Mouse (Mus musculus): ENCODE results near the gene Dapk3.

Gene Dapk3

DNA sequence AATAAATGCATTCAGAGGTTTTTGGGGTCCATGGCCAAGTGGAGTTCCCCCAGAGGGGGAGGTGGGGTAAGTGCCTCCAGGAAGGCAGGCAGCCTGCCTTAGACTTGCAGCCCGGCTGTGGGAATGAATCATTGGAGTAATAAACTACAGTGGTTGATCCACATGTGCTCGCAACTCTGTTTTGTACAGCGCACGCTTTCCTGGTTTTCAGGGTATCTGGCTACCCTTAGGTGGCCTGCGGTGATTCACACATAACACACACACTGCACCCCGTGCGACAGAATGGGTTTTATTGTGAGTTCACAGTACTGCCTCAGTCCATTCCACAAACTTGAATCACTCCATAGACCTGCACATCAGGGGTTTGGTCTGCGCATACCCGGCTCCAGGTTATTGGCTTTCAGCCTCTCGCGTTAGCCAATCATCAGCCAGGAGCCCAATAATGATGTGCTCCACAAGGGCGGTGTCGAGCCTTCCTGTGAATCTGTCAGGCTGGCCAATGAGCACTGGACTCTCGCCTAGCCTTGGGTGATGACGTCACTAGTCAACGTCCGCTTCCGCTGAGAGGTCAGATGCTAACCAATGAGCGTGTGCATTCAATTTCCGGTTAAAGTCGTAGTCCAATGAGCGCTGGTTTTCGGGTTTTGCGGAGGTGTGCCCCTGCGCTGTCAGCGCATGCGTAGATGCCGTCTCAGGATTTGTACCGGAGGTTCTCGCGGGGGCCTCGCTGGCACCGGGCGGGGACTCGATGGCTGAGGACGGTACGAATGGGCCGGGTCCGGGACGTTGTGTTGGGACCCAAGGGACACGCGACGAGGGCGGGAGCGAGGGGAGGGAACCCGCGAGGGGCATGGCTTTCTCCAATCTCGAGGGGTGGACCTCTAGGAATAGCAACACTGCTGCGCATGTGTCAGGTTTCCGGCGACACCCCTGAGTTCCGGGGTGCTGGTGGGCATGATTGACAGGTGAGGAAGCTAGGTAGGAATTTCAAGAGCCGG, at the start of gene Dapk3:
Gene Dapk3, plus strand, starts transcription at position 670 of the 998 bp plus-strand sequence.
- DNase-seq (ENCODE audit: inconsistent age in 2 of 2, low spot score in 1 of 2): peak; percentile 98 to 99

DNA sequence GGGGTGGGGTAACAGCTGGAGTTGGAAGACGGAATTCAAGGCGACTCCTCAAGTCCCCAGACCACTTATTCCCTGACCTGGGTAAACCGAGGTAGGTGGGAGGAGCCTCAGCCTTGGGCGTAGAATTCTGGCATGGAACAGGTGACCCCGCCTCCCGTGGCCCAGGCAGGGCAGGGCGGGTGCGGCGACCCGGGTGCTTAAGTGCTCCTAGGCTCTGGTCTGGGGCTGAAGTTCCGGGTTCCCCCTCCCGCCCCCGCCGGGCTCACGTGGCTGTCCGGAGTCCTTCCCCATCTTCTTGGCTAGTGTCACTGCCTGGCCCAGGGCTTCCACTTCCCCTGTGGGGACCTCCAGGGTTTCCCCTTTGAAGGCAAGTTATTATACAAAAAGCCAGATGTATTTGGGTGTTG, 48.6 kb upstream of the Dapk3 start:
- peak; percentile 79 to 85 for DNase-seq (ENCODE audit: inconsistent age in 2 of 2, low spot score in 1 of 2)

DNA sequence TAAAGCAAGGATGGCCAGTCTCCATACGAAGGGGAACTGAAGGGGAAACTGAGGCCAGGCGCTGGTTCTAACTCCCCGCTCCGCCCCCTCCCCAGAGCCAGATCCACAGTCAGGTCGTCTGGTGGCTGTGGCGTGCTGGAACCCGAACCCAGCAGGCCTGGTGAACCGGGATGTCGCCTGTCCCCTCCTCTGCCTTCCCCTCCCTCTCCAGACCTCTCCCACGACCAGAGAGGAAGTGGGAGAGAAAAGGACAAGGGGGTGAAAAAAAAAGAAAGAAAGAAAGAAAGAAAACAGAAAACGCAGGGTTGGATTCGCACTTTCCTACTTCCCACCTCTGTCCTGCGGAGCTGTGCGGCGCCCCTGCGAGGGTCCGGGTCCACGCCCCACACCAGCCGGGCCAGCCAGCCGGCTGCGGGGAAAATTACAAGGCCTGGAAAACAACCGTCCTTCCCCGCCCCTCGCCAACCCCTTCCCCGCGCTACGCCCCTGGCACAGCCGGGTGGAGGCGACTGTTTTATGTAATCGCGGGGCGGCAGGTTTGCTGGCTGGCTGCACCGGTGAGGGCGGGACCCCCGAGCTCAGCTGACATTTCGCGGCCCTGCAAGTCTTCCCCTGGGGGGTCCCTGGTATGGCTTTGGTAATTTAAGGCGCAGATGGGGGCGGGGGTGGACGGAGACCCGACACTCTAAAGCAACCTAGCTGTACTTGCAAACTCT, 47.7 kb upstream of the Dapk3 start, which contains the start of gene Zbtb7a:
Gene Zbtb7a, plus strand, starts transcription at position 255 of the 716 bp plus-strand sequence.
- peak; percentile 71 to 85 for DNase-seq (ENCODE audit: inconsistent age in 2 of 2, low spot score in 1 of 2)

DNA sequence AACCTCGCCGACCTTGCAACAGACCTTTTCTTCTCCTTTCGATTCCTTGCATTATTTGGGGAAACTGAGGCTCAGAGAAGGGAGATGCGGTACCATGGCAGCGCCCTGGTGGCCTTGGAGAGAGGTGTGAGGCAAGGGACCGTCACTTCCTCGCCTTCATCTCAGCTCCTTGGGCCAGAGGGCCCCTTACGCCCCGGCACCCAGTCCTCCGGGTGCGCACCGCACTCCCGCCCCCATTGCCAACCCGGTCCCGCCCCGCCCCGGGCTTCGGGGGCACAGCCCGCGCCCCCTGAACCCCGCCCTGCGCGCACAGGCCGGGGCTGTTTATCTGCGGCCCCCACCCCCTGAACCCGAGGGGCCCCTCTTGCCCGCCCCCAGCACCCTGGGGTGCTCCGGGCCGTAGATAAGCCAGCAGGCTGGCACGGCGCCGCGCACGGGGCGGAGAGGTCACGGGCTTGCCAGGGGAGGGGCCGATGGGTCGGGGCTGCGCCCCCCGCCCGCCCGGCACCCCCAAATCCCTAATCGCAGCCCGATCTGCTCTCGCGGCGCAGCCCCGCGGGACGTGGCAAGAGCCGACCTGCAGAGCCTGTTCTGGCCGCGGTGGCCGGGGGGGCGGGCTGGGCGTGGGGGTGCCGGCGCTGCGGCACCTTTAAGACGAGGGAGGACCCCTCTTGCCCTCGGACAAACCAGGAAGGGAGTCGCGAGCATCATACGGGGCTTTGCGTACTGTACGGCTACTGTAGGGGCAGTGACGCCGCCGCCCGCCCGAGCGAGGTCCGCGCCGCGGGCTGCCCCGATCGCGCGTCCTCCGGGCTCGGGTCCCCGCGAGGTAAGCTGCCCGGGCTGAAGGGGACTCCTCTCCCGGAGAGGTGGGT, 46.7 kb upstream of the Dapk3 start:
- peak; percentile 86 to 94 for DNase-seq (ENCODE audit: inconsistent age in 2 of 2, low spot score in 1 of 2)

DNA sequence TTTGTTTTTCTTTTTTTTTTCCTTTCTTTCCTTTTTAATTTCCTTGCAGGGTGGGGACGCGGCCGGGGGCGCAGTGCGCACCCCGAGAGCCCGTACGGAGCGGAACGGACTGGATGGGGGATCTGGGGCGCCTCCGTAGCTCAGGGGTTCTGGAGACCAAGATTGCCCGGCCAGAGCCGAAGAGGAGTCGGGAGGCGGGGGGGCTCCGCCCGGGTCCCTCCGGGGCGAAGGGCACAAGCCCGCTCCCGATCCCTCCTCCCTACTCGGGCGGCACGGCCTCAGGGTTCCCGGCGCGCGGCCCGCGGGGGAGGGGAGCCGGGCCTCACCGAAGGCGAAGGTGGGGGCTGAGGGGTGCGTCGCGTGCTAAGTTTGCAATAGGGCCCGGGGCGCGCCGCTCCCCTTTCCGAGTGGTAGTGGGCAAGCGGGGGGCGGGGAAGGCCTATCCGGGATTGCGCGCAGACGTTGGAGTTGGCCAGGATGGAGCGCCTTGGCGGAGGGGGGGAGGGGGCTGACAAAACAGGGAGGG, 46.0 kb upstream of the Dapk3 start:
- DNase-seq (ENCODE audit: inconsistent age in 2 of 2, low spot score in 1 of 2): peak; percentile 91 to 96

DNA sequence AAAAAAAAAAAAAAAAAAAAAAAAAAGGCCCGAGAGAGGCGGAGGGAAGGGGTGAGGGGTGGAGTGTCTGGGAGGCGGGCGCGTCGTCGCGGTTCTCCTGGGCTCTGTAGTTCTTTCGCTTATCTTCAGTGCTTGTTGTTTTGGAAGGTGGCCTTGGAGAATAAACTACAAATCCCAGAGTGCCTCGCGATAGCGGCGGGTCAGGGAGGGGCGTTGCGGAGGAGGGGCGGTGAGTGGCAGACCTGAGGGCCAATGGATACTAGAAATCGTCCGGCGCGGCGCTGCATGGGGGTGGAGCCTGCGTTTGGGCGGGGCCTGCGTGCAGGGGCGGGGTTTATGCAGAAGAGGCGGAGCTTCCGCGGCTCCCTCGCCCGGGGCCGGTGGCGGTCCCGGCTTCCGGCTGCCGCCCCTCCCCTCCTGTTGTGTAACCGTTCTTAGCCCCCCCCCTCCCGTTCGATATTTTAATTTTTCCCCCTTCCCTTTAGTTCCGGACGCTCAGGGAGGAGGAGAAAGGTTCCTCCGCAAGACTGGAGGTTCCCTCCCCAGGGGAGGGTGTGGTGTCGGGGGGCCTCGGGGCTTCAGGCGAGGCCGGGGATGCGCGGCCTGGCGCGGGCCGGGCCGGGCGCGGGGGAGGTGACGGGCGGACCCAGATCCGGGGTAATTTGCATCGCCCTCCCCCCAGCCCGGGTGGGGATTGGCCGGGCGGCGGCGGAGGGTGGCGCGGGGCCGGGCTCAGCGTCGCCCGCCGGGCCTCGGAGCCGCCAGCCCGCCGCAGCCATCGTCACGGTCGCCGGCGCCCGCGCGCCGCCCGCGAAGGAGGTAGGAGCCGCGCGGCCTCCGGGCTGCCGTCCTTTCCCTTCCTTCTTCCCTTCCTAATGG, 45.3 kb upstream of the Dapk3 start:
- DNase-seq (ENCODE audit: inconsistent age in 2 of 2, low spot score in 1 of 2): peak; percentile 100

DNA sequence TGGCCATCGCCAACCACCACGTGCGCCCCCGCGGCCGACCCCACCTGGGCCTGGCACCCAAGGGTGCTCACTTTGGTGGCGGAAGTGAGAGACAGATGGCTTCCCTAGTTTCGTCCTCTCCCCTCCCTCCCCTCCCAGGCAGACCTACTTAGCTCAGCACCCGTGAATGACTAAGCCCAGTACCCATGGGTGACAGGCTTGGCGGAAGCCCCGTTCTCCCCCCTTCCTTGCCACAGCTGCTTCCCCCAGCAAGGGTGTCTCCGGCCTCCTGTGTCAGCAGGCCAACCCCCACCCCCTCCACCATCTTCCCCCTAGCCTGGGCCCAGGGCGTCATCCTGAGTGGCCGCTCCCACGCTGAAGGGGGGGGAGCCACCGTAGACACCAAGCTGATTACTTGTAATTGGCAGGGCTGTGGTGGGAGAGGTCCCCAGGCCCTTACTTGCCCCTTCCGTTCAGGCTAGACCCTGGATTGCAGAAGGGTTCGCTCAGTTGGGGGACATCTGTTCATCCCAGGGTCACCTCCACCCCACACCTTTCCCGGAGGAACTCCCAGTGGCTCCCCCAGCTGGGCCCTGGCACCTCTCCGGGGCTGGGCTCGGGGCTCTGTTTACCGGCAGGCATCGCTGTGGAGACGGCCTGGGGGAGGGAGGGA, 44.5 kb upstream of the Dapk3 start:
- peak in 1 of 2 experiments; percentile 68 for DNase-seq (ENCODE audit: inconsistent age in 2 of 2, low spot score in 1 of 2)

DNA sequence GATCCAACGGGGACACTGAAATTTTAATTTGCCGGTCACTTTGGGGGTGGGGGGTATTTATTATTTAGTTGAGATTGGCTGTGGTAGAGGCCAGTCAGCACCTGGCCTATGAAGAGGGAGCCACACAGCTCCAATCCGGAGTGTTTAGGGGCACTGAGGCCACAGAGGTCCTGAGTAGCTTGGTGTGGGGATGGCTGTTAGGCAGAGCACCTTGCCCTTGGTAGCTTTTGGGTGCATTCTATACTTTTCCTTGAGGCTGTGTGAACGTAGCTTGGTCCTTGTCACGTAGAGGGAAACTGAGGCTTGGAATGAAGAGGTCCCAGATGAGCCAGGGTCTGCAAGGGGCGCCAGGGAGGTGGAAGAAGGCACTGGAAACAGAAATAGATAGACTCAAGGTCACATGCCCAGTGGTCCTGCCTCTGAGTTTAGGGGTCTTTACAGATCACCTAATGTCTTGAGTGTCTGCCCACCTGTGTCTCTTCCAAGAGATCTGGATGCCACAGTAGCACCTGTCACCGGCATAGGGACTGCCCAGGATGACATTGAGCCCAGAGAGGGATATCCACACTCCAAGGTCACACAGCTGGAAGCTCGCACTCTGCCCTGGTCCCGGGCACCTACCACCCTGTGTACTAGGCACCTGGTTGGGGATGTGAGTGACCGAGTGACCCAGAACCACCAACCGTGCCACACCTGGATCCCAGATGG, 43.8 kb upstream of the Dapk3 start:
- peak in 1 of 2 experiments; percentile 61 for DNase-seq (ENCODE audit: inconsistent age in 2 of 2, low spot score in 1 of 2)

DNA sequence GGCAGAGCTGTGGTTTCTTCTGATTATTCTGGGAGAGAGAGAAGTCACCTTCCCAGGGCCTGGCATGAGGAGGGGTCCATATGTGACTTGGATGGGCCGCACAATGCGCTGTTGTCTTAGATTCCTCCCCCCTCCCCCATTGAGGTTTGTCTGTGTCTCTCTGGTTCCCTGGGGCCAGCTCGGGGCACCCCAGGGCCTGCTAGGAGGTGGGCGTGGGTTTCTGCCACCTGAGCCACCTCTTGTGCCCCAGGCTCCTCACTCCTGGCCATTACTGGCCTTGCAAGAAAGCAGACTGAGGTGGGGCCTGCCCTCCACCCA, 43.3 kb upstream of the Dapk3 start:
- DNase-seq (ENCODE audit: inconsistent age in 2 of 2, low spot score in 1 of 2): no peak

DNA sequence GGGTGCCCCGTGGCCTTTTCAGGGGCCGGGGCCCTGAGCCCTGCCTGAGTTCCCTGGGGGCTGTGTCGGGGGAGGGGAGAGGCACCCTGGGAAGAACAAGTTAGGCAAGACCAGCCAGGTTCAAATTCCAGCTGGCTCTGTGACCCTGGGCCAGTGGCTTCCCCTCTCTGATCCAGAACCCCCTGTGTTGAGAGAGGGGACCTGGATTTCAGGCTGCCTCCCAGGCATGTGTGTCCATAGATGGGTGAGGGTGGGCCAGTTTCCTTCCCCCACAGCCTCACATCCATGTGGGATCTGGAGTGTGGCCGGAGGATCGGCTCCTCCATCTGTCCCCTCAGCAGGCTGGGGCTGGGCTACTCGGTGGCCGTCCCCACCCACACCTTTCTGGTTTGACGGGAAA, 42.8 kb upstream of the Dapk3 start:
- no peak for DNase-seq (ENCODE audit: inconsistent age in 2 of 2, low spot score in 1 of 2)

DNA sequence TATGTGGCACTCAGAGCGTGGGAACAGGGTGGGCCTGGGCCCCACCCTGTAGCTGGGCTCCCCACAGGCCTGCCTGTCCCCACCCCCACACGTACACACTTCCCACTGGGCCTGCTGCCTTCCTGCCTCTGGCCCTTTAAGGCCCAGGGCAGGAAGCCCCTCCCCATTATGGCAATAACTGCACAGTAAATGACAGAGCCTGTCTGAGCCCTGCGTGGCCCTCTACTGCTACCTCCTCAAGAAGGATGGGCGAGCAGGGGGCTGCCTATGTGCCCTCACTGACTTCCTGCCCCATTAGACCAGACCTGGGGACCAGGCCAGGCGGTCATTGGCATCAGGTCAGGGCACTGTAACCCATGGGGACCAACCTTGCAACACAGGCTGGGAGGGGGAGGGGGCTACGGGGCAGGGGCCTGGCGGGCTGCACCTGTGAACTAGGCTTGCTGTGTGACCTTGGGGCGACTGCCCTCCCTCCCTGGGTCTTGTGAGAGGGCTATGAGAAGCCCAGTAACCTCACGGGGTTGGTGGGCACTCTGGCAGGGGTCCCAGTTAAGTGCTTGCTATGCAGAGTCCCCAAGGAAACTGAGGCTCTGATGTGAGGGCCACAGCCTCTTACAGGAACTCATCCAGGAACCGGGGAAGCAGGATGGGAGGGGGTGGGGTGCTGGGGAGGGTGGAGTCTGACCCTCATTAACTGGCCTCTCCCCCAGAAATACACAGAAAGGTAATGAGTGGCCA, 41.9 kb upstream of the Dapk3 start:
- peak in 1 of 2 experiments; percentile 74 for DNase-seq (ENCODE audit: inconsistent age in 2 of 2, low spot score in 1 of 2)

DNA sequence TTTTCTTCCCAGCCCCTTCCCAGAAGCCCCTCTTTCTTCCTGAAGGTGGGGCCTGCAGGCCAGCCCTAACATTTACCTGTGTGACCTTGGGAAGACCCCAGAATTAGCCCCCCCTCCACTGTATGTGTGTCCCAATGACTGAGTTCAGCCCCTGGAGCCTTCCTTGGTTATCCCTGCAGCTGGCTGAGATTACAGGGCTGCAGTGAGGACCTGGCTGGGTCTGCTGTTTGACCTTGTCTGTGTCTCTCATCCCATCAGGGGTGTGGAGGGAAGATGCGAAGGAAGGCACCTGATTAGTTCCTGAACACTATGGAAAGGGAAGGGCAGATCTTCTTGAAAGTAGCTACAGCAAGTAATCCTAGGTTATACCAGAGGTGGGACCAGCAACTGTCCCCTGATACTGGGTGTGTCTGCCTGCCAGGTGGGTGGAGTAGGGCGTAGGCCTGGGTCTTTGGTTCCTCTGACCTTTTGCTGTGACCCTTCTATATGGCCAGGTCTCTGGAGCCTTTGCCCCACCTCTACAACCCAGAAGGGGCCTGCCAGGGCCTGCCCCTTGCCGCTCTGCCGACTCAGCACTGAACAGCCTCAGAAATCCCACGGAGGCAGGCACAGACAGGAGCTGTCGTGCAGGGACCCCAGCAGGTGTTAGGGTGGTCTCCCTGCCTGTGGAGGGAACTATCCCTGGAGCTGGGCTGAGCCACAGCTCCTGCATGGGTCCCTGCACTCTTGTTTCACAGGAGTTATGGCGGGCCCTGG, 41.2 kb upstream of the Dapk3 start:
- no peak for DNase-seq (ENCODE audit: inconsistent age in 2 of 2, low spot score in 1 of 2)

DNA sequence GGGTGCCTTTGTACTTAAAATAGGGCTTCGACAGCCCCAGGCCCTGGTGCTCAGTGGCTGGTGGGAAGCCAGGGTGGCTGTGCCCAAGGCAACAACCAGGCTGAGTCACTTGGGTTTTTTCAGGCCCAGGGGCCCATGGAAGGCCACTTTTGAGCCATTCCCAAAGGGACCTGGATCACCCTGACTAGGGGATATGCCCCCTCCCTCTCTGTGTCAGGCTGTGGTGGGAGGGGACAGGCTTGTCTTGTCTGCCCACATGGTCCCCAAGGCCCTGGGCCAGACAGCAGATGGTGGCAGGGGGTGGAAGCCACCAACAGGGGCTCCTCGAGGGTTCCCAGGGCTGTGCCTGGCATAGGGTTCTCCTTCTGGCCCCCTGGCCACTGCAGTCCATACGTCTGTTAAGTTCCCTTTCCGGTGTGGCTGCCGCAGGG, 40.2 kb upstream of the Dapk3 start:
- DNase-seq (ENCODE audit: inconsistent age in 2 of 2, low spot score in 1 of 2): peak; percentile 55 to 86

DNA sequence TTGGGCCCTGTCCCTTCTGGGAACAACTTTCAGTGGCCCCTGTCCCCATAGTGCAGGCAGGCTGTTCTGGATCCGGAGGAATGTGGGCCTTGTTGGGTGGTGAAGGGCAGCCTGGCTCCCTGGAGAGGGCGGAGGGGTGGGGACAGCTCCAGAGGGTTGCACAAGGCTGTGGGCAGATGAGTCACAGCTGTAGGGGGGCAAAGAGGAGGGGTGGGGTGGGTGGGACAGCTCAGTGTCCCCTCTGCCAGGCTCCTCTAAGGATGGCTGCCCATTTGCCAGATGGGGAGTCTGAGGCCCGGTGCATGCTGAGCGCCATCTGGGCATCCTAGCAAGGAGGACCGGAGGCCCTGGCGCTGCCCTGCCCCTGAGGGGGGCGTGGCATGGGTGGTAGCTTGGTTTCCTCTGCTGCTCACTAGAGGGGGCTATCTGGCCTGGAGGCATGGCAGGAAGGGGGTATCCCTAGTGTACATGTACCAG, 39.6 kb upstream of the Dapk3 start:
- peak; percentile 77 to 87 for DNase-seq (ENCODE audit: inconsistent age in 2 of 2, low spot score in 1 of 2)

DNA sequence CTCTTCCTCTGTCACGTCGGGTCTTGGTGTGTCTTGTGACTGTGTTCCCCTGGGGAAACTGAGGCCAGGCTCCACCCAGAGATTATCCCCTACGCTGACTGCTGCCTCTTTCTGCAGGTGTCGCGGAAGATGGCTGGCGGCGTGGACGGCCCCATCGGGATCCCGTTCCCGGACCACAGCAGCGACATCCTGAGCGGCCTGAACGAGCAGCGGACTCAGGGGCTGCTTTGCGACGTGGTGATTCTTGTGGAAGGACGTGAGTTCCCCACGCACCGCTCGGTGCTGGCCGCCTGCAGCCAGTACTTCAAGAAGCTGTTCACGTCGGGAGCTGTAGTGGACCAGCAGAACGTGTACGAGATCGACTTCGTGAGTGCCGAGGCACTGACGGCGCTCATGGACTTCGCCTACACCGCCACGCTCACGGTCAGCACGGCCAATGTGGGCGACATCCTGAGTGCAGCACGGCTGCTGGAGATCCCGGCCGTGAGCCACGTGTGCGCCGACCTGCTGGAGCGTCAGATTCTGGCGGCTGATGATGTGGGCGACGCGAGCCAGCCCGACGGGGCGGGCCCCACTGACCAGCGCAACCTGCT, 38.9 kb upstream of the Dapk3 start:
- peak in 1 of 2 experiments; percentile 54 for DNase-seq (ENCODE audit: inconsistent age in 2 of 2, low spot score in 1 of 2)

DNA sequence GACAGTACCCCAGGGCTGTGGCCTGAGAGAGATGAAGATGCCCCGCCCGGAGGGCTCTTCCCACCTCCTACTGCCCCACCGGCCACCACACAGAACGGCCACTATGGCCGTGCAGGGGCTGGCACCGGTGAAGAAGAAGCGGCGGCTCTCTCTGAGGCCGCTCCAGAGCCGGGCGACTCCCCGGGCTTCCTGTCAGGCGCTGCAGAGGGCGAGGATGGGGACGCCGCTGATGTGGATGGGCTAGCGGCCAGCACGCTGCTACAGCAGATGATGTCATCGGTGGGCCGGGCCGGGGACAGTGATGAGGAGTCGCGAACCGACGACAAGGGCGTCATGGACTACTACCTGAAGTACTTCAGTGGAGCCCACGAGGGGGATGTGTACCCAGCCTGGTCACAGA, 38.1 kb upstream of the Dapk3 start:
- peak in 1 of 2 experiments; percentile 57 for DNase-seq (ENCODE audit: inconsistent age in 2 of 2, low spot score in 1 of 2)

DNA sequence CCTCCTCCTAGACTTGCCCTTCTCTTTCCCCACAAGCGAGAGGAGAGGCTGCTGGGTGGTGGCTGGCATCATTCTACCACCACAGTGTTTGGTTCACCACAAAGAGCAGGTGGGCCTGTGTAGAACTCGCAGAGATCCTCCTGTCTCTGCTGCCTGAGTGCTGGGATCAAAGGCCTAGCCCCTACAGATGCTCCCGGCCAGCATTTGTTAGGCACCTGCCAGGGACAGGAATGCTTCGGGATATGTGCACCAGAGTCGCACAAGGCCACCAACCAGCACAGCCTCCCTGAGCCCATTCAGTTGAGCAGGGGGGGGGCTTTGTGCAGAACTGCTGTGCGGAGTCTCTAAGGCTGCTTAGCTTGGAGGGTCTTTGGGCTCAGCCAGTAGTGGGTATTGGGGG, 37.5 kb upstream of the Dapk3 start:
- DNase-seq (ENCODE audit: inconsistent age in 2 of 2, low spot score in 1 of 2): no peak

Measured in adrenal gland, adult (tissue).